Mouse (Mus musculus) bone marrow macrophage, adult 2 months (primary cell): ENCODE measurements around the gene Mark4.

ENCODE experiments used
- CTCF ChIP-seq: IDR thresholded peaks from 2 replicates; pipeline ENCODE4 v1.5.1; 2012; ENCODE audit warnings: low read depth, mild to moderate bottlenecking, low read length, moderate library complexity
- POLR2A ChIP-seq: IDR thresholded peaks from 2 replicates; pipeline ENCODE4 v1.6.1; 2012; ENCODE audit warnings: mild to moderate bottlenecking, low read depth, low read length, borderline replicate concordance

GRCm38 (mm10) chr7:19430402-19430801 lies 28.2 kb downstream of the Mark4 start:
- TF ChIP-seq CTCF (no peak), POLR2A (no peak)
